Mouse (Mus musculus): ENCODE data around the gene Tapbpl.

Gene Tapbpl

DNA sequence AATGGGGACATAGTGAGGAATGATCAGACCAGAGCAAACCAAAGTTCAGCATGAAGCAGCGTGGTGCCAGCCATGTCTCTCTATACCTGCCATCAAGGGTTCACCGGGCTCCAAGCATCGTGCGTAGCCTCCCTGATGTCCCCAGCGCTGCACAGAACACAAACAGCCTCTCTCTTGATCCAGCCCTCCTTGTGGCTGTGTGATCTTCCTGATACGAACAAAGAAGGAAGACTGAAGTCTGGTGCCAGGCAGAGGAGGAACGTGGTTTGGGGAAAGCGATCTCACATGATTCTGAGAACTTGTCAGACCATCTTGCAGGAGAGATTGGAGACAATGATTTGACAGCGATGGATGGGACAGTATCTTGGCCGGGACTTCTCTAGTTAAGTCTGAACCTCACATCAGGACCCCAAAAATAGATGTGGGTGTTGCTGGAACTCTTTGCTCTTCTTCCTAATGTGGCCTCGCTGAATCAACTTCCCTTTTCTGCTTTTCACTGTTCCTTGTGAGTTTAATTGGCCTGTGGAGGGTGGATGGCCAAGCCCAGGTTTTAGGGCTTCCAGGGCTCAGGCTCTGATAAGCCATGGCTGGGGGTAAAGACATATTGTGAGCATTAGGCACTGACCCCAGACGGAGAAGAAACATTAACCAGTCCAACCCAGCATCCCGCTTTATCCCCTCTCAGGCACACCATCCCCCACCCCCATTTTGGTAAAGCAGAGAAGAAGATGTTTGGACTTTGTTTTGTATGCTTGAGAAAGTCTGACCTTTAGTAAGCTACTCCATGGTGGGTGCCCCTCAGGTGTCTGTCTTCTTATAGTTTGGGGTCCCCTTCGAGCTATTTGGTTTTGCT is 22.4 kb upstream of the Tapbpl start:
- TF ChIP-seq GATA4 (IDR thresholded peaks at IDR 0.05; ENCODE audit: insufficient replicate concordance, low read length): no peak

DNA sequence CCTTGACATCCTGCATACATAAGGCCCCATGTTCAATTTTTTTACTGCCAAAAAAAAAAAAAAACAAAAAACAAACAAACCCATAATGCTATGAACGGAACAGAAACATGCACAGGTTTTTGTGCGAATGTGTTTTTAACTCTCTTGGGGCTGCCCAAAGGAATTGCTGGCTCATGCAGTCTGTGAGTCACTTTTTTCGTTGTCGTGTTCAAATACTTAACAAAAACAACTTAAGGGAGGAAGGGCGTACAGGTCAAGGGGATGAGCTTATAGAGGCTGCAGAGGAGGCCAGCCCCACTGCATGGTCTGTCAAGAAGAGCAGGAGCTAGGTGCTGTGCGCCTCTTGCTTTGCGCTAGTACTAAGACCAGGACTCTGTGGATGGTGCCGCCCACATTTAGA is 21.1 kb upstream of the Tapbpl start:
- TF ChIP-seq GATA4 (IDR thresholded peaks at IDR 0.05; ENCODE audit: insufficient replicate concordance, low read length): no peak

DNA sequence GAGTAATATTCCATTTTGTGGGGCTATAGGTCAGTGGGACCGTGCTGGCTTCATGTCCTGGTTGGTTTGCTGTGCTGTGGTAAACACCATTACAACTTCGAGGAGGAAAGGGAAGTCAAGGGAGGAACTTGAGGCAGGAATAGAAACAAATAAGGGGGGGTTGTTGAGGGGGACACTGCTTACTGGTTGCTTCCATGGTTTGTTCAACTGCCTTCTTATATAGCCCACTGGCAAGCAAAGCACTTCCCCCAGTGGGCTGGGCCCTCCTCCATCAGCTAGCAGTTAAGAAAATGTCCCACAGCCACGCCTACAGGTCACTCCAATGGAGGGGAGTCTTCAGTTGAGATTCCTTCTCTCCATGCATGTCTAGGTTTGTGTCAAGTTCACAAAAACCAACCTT is 20.6 kb upstream of the Tapbpl start:
- TF ChIP-seq GATA4 (IDR thresholded peaks at IDR 0.05; ENCODE audit: insufficient replicate concordance, low read length): no peak

DNA sequence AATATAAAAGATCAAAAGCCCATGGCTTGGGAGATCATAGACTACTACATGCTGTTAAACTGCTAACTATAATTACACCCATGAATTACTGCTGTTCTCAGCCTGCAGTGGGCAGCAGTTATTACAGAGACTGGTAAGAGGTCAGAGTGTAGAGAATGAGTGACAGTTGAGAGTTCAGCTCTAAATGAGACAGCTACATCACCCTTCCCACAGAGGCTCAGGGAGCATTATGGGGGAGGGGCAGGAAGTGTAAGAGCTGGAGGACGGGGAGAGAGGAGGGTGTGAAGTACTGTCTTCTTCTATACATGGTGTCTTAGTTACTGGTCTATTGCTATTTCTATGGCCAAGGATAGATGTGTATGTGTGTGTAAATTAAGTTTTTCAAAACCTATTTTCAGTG is 12.9 kb upstream of the Tapbpl start:
- TF ChIP-seq GATA4 (IDR thresholded peaks at IDR 0.05; ENCODE audit: insufficient replicate concordance, low read length): no peak

DNA sequence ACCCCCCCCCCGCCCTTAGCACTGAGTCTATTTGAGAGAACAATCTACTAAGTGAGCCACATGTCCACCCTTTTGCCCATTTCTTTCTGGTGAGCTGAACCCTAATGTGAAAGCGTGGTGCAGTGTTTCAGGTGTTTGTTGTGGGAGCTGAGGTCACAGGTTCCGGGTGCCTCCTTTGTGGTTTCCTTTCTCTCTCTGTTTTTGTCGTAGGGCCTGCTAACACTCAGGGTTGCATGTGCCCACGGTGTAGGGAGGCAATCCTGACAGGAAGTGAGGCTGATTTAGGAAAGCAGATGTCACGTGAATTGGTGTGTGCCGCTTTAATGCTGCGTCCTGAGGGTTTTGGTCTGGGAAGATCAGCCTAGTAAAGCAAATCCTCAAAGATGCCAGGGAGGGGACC is 9.9 kb upstream of the Tapbpl start:
- TF ChIP-seq GATA4 (IDR thresholded peaks at IDR 0.05; ENCODE audit: insufficient replicate concordance, low read length): no peak

DNA sequence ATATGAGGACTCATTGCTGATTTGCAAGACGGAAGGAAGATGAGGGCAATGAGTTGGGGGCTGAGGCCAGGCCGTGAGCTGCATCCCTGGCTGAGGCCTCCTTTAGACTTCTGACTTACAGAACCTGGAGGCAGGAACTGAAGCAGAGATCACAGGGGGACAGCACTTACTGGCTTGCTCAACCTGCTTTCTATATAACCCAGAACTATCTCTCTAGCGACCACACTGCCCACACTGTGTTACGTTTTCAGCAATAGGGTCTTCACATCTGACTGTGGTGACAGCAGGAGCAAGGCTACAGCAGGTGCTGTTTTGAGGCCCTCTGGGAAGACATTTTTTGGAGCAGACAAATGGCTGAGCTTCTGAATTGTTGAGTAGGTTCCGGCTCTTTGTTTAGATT is 9.0 kb upstream of the Tapbpl start:
- TF ChIP-seq GATA4 (IDR thresholded peaks at IDR 0.05; ENCODE audit: insufficient replicate concordance, low read length): no peak

DNA sequence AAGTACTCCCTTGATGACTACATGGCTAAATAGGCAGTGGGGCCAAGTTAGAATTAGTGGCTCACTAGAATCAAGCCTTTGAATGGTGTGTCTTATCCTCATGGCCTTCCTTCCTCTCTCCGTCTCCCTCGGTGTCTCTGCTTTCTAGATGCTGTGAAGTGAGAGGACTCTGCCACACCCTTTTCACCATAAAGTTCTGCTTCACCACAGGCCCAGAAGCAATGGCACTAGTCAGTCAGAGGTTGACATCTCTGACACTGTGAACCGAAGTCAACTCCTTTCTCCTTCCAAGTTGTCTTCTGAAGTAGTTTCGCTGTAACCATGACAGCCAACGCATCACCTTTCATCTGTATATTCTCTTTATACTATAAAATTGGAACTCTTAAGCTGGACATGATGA is 7.9 kb upstream of the Tapbpl start:
- TF ChIP-seq GATA4 (IDR thresholded peaks at IDR 0.05; ENCODE audit: insufficient replicate concordance, low read length): no peak

DNA sequence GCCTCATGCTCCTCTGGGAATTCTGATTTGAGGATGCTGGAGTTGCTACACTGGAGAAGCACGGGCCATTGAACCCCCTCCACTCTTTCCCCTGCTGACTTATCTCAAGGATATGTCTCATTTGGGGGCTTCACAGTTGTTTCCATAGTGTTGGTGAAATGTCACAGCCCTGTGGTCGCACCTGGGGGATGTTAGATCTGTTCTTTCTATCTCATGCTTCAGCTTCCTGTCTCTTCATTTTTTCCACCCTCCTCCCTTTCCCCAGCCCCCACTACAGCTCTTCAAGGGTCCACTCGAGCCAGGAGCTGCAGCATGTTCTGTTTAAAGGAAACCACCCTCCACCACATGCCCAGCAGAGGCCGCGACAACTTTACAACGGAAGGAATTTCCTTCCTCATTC is 6.7 kb upstream of the Tapbpl start:
- no peak for TF ChIP-seq GATA4 (IDR thresholded peaks at IDR 0.05; ENCODE audit: insufficient replicate concordance, low read length)

DNA sequence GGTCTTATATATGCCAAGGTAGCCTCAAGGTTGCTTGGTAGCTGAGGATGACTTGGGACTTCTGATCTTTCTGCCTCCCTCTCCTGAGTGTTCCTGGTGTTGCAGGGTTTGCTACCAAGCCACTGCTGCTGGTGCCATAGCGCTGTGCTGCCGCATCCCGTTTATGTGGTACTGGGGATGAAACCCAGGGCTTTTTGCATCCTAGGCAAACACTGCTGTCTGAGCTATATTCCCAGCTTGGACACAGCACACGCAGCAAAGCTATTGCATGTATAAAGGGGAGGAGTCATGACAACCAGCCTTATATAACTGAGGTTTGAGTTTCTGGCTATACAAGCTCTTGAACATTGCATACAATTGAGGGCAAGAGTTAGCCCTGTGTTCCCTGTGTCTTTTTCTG is 5.8 kb upstream of the Tapbpl start:
- no peak for TF ChIP-seq GATA4 (IDR thresholded peaks at IDR 0.05; ENCODE audit: insufficient replicate concordance, low read length)

DNA sequence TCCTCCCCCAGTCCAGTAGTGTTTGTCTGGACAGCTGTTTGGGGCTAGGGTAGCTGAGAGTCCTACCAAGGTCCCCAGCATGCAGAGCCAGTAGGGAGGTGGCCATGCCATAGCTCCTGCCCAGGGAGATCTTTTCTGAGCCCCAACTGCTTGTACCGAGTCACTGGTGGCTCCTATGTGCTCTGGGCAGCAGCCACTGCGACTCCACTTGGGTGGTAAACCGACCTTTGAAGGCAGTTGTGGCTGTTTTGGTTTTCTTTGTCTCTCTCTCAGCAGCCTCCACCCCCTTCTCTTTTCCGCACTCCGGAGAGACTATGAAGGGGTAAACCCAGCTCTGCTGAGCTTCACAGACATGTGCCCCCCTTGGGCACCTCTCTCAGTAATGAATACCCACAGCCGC is 5.1 kb upstream of the Tapbpl start, which contains the start of gene Cd27:
Cd27 (minus strand) TSS at position 229 of the 400 bp plus-strand sequence.
- TF ChIP-seq GATA4 (IDR thresholded peaks at IDR 0.05; ENCODE audit: insufficient replicate concordance, low read length): no peak

DNA sequence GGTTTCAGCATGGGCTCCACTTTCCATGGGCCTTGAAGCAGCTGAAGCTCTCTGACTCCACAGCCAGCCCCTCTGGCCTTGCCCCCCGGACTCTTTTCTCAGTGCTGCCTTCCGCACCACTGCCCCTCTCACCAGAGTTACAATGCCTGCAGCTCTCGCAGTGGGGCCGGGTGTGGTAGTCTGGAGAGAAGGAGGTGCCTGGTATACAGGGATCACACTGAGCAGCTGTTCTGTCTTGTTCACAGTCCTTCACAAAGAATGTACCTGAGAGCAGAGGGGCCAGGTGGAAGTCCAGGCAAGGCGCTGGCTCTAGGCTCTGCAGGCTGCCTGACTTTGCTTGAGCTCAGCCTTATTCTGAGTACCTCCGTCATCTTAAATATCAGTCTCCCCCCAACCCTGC is 4.7 kb upstream of the Tapbpl start:
- no peak for TF ChIP-seq GATA4 (IDR thresholded peaks at IDR 0.05; ENCODE audit: insufficient replicate concordance, low read length)

DNA sequence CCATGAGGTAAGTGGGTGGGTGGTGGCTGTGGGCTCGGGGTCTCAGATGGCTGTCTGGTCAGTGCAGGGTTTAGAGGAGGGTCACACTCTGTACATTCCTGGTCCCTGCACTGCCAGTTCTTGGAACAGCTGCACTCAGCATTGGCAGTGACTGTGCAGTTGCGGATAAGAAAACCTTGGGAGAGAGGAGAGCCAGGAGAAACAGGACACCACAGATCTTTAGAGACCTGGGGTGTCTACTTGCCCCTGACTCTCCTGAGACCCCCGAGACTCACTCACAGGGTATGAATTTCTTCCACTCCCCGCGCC is 2.8 kb upstream of the Tapbpl start:
- no peak for TF ChIP-seq GATA4 (IDR thresholded peaks at IDR 0.05; ENCODE audit: insufficient replicate concordance, low read length)

DNA sequence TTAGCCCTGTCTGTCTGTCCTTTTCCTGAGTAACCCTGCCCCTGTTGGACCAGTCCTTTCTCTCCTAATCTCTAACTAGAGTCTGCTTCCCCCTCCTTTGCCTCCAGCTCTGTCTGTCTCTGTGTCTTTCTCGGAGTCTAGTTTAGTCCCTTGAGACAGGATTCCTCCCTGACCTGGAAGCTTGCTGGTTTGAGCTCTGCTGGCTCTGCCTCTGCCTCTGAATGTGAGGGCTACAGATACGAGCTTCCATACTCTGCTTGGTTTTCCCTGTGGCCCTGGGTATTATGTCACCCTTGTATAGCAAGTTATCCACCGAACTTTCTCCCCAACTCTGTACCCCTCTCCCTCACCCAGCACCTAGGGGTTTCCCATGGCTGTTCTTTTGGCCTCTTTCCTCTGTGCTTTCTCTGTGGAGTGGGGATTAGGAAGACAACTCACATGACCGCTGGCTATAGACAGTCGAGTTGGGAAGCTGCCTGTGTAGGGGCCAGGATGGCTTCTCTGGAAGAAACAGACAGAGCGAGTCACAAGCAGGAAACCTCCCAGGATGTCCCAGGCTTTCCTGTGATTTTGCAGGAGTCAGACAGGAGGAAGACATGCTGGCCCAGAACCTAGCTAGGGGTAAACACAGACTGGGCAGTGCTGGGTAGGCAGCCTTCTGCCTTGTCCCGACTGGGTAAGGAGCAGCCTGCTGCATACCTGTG is 2.3 kb upstream of the Tapbpl start:
- TF ChIP-seq GATA4 (IDR thresholded peaks at IDR 0.05; ENCODE audit: insufficient replicate concordance, low read length): no peak

DNA sequence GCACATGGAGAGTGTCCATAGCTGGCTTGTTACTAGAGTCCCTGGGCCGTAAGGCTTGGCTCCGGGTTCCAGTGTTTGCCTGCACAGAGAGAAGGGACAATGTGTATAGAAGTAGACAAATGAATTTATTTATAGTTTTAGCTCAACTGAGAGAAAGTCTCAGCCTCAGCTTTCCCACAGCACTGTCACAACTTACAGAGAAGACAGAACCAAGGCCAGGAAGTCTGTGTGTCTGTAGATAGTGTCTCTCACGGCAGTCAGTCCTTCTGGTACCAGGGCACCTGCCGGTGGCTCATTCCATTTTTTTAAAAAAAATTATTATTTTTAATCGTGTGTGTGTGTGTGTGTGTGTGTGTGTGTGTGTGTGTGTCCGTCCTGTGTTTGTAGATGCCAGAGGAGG is 856 bp upstream of the Tapbpl start:
- no peak for TF ChIP-seq GATA4 (IDR thresholded peaks at IDR 0.05; ENCODE audit: insufficient replicate concordance, low read length)

DNA sequence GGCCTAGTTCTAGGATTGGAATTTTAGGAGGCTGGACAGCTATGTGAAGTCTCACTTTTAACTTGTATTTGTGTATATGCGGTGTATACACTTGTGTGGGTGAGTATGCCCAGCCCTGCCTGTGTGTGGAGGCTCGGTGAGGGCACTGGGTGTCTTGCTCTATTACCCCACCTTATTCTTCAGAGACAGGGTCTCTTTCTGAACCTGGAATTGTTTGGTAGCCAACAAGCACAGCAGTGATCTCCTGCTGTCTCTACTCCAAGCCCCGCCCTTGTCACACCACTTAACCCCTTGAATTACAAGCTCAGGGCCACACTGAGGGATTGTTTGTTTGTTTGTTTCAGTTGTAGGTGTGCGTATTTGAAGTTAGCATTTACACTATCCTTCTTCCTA is 381 bp upstream of the Tapbpl start:
- TF ChIP-seq GATA4 (IDR thresholded peaks at IDR 0.05; ENCODE audit: insufficient replicate concordance, low read length): no peak

DNA sequence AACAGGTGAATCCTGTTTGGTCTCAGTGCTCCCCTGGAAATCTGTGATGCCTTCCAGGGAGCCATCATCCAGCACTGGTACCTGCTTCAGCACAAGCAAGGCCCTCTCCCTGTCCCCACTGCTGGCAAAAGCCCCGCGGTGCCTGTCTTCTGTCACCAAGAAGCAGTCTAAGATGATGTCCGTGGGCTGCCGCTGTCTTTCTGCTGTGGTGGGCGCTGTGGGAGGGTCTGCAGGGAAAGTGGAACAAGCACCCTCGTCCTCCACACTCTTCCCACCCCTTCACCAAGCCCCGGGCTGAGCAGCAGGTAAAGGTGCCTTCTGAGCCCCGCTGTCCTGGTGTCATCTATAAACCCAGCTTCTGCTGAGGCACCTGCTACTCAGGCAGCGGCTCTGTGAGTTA is 1.1 kb downstream of the Tapbpl start:
- TF ChIP-seq GATA4 (IDR thresholded peaks at IDR 0.05; ENCODE audit: insufficient replicate concordance, low read length): no peak
